Mouse (Mus musculus) heart, adult 2 months (tissue): ENCODE data around the gene Gskip.

Experiments
- CTCF ChIP-seq: fragments of 200-600 bp; IDR thresholded peaks from 2 replicates; pipeline ENCODE4 v1.8.1; 2022; ENCODE audit warnings: antibody characterized with exemption, mild to moderate bottlenecking, moderate library complexity
- EP300 ChIP-seq: fragments of 200-500 bp; IDR thresholded peaks from 2 replicates; pipeline ENCODE4 v1.6.1; 2011; ENCODE audit warnings: low read depth, low read length, control low read depth; ENCODE audit not compliant: insufficient read depth
- POLR2A ChIP-seq: fragments of 200-500 bp; IDR thresholded peaks from 2 replicates; pipeline ENCODE4 v1.6.1; 2011; ENCODE audit warnings: mild to moderate bottlenecking, low read depth, low read length, control low read depth; ENCODE audit not compliant: insufficient read depth

- TF ChIP-seq CTCF (no peak), POLR2A (no peak), EP300 (no peak)
Observed at GRCm38 (mm10) chr12:105738316-105739096, 53.9 kb downstream of the Gskip start.
